Comparison of ENCODE assay signal across 8 mouse cellular contexts in genomic region chr11:11788521-11788974, GRCm38 (mm10). TPM values are rescaled to one million over a fixed set of nuclear protein-coding genes. Genes with fewer than 3 reads are reported as not detected.
DNase-seq lines count a peak whose midpoint lies in the region; ATAC-seq and TF ChIP-seq lines count a peak whose summit lies in the region.

No protein-coding gene starts in this region.

- peak; percentile 84 for ATAC-seq in activated CD4-positive, CD25-positive, alpha-beta regulatory T cell, adult 4 months
- peak; percentile 97 for ATAC-seq in common myeloid progenitor, adult 5-6 weeks (replicated peaks; ENCODE audit: low read depth, poor library complexity, severe bottlenecking)
- ATAC-seq in hindbrain, postnatal 0 days: peak; percentile 96
- peak; percentile 86 for ATAC-seq in megakaryocyte, adult 5-6 weeks (ENCODE audit: poor library complexity, severe bottlenecking)

- H3K27ac ChIP-seq in gastrocnemius, adult 2 months: peak overlapping the region; percentile 68
- no peak overlapping the region for H3K27ac ChIP-seq in hindbrain, postnatal 0 days

- H3K36me3 ChIP-seq in hindbrain, postnatal 0 days (ENCODE audit: insufficient read depth, low read length): no peaks in the 10 kb centered on the region

- no peaks in the 10 kb centered on the region for H3K4me1 ChIP-seq in hindbrain, postnatal 0 days (ENCODE audit: insufficient read depth, low read length)

- H3K9me3 ChIP-seq in hindbrain, postnatal 0 days (ENCODE audit: low read length): no peaks in the 10 kb centered on the region

- H3K4me3 ChIP-seq in gastrocnemius, adult 2 months: peak overlapping the region; percentile 62
- H3K4me3 ChIP-seq in hindbrain, postnatal 0 days (ENCODE audit: low read length): no peak overlapping the region

- peak overlapping the region; percentile 43 for H3K4me2 ChIP-seq in hindbrain, postnatal 0 days (ENCODE audit: low read depth, low read length)

- H3K9ac ChIP-seq in hindbrain, postnatal 0 days (replicated peaks; ENCODE audit: low read length): no peak overlapping the region

- TF ChIP-seq CTCF in gastrocnemius, adult 2 months (IDR thresholded peaks at IDR 0.05): peak; percentile 69
- TF ChIP-seq CTCF in hindbrain, postnatal 0 days (IDR thresholded peaks at IDR 0.05; ENCODE audit: low read depth): peak; percentile 76

- DNase-seq in gastrocnemius, adult 2 months: peak; percentile 80
- DNase-seq in hindbrain, postnatal 0 days (ENCODE audit: low spot score): peak; percentile 91
- DNase-seq in left cerebral cortex, adult 18-20 months (ENCODE audit: low spot score in 2 of 2): peak; percentile 80
- peak; percentile 66 for DNase-seq in right cerebral cortex, adult 18-20 months
- DNase-seq in urinary bladder, postnatal 14 days (ENCODE audit: low spot score): peak; percentile 77

- WGBS in hindbrain, postnatal 0 days: under 1% methylated on average over 8 of the region's 8 CpGs

- intact Hi-C loops in gastrocnemius, adult 2 months (cut with DNase I): loop anchor here (2.0 kb wide), 1 partner anchor 326 kb away; the partner anchor contains the start of genes Spata48 and Zpbp

- H3K27me3 ChIP-seq in hindbrain, postnatal 0 days (ENCODE audit: insufficient read depth, low read length): no peaks in the 10 kb centered on the region

RNA-seq across cellular contexts. Expression of gene Fignl1, which starts 20.2 kb away (rescaled TPM):
- 10 to 100 TPM; 23.8 to 32.5 TPM for polyA plus RNA-seq in activated CD4-positive, CD25-positive, alpha-beta regulatory T cell, adult 4 months (2017; shearing (Covaris generic))
- 95.7 and 102 TPM in 2 replicates for total RNA-seq in common myeloid progenitor, adult 5-6 weeks (2017)
- under 1 TPM in 1 of 2 experiments, not detected in 1; 0.22 TPM for total RNA-seq in gastrocnemius, adult 2 months (2021)
- total RNA-seq in hindbrain, postnatal 0 days (2014; rRNA removed): 10.7 and 11.3 TPM in 2 replicates
- polyA plus RNA-seq in hindbrain, postnatal 0 days (2015; fragmentation: Nextera tagmentation; extraction: Ambion mirVana): 7.0 and 8.8 TPM in 2 replicates
- total RNA-seq in left cerebral cortex, adult 18-20 months (2021): under 1 TPM; 0.33 to 0.44 TPM
- 45.4 and 46.4 TPM in 2 replicates for total RNA-seq in megakaryocyte, adult 5-6 weeks (2015)
- 64.2 and 65.6 TPM in 2 replicates for total RNA-seq in megakaryocyte, adult 5-6 weeks (2017)
